Mouse (Mus musculus): Measurements from ENCODE around the gene Spata13.

Gene Spata13

DNA sequence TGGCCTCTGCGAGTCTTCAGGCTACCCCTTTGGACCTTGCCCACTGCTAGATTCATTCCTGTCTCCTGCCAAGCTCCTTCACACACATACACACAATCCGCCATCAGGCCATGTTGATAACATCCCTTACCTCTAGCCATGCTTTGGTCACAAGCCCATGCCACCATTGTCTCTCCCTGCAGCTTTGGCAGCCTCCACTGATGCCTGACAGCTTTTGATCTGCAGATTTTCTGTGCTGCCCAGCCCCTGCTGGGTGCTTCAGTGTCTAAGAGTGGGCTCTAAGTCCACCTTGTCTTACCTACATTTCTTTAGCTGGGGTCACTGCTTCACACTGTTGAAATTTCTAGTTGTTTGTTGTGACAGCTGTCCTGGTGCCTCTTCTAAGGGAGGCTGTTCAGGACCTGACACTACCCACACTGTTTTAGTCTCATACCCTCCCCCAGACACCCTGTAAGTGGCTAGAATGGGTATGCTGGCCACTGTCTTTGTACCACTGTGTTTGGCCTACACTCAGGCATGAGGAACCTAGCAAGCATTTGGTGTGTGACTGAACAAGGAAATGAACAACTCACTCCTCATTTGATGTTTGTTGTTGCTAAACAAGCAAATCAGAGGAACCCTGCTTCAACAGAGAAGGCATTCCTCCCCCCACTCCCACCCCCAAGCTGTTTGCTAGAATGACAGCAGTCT, 43.0 kb downstream of the Spata13 start:
- no peak for DNase-seq (ENCODE audit: low read depth, low spot score)

DNA sequence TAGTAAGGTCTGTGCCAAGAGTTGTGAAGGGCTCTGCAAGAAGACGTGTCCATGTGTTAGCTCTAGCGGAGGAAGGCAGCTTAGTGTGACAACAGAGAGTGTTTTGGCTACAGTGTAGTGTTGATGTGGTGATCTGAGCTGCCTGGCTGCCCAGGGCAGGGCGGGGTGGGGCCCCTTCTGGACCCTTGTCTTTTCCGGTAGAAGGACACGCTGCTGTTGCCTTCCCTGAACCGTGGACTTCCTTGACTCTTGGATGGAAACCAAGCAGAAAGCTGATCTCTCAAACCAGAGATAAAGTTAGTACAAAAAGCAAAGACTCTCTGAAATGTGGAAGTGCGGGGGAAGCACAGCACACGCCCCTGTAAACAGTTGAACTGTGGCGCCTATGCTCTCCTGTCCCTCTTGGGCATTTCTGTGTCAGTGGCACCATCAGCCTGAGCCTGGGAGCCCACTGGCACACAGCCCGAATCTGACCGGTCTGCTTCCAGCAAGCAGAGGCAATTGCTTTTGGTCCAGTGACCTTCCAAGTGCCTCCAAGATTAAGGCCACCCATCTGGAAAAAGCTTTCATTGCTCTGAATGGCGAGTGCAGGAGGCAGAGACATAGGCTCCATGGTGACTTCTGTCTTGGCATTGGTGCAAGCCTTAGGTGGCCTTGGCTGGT, 48.7 kb downstream of the Spata13 start:
- peak; percentile 53 for DNase-seq (ENCODE audit: low read depth, low spot score)

GRCm38 (mm10) chr14:60683989-60684388, 50.2 kb downstream of the Spata13 start:
- no peak for DNase-seq (ENCODE audit: low read depth, low spot score)

GRCm38 (mm10) chr14:60686733-60687132, 52.9 kb downstream of the Spata13 start:
- no peak for DNase-seq (ENCODE audit: low read depth, low spot score)

GRCm38 (mm10) chr14:60687241-60687640, 53.4 kb downstream of the Spata13 start:
- DNase-seq (ENCODE audit: low read depth, low spot score) = no peak

GRCm38 (mm10) chr14:60688509-60689205, 54.9 kb downstream of the Spata13 start:
- DNase-seq (ENCODE audit: low read depth, low spot score) = no peak

GRCm38 (mm10) chr14:60689768-60690167, 56.0 kb downstream of the Spata13 start:
- no peak for DNase-seq (ENCODE audit: low read depth, low spot score)

DNA sequence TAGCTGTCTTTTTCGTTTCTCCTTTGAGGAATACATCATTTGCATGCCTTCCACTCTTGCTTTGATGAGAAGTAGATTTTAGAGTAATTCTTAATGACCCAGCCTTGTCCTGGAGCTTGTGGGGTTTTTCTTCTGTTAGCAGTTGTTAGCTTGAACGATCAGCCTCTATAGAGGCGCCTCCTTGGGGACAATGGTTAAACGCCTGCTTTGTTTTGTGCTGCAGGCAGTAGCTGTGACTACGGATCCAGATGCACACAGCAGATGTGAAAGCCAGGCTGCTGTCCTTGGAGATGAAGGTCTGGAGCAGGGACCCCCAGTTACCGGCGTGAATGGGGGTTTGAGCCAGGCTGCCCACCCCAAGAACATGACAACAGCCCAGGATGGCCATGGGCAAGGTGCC, 56.8 kb downstream of the Spata13 start:
- no peak for DNase-seq (ENCODE audit: low read depth, low spot score)

DNA sequence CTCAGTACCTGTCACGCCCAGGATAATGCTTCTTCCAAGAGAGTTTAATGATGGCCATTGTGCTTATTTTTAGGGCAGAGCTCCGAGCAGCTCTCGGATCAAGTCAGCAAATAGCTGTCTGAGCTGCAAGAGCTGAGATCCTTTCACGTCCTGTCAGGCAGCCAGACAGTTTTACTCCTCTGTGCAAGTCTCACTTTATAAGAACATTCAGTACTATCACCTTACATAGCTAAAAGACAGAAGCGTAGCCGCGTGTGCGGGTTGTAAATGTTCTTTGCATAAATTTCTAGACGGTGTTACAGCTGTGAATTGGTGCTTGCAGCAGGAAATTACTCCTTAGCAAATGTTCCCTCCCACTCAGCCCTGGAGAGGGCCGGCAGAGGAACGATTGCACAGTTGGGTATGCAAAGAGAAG, 59.3 kb downstream of the Spata13 start:
- DNase-seq (ENCODE audit: low read depth, low spot score) = no peak

GRCm38 (mm10) chr14:60693666-60694065, 59.9 kb downstream of the Spata13 start:
- DNase-seq (ENCODE audit: low read depth, low spot score) = no peak

- DNase-seq (ENCODE audit: low read depth, low spot score) = no peak
These were observed 60.6 kb downstream of the Spata13 start for GRCm38 (mm10) chr14:60694215-60694997.

DNA sequence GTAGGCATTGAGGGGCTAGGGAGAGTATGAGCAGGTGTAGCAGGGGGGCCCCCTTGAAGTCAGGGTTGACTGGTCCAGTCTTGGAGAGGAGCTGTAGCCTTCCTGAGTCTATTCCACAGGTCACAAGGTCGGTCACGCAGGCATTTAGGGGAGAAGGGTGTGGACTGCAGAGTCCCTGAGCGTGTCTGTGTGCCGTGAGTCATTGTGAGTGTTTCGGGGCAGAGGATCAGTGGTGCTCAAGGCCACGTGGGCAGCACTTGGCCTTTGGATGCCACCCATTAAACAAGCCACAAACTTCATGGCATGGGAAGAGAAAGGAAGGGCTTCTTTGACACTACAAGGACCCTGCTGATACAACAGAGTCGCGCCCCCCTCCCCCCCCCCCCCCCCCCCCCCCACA, 63.5 kb downstream of the Spata13 start:
- DNase-seq (ENCODE audit: low read depth, low spot score) = no peak

- DNase-seq (ENCODE audit: low read depth, low spot score) = no peak
These were observed 65.2 kb downstream of the Spata13 start for GRCm38 (mm10) chr14:60698980-60699379.

- no peak for DNase-seq (ENCODE audit: low read depth, low spot score)
These were observed 68.8 kb downstream of the Spata13 start for GRCm38 (mm10) chr14:60702377-60703140.

DNA sequence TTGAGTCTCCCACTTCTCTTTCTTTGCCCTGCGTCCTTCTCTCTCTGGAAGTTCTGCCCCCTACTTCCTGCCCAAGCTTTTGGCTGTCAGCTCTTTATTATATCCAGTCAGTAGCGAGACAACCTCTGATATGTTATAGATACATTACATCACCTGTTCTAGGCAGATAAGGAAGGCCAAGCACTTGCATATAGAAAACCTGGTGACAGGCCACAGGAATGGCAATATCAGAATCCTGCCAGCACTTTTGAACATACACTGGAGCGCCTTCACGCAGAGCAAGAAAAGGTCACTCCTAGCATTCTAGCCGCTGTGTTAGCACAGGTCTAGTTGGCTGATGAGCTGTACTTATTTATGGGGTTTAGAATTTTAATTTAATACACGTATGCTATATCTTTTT, 70.7 kb downstream of the Spata13 start:
- no peak for DNase-seq (ENCODE audit: low read depth, low spot score)

- DNase-seq (ENCODE audit: low read depth, low spot score) = peak; percentile 71
These were observed 71.2 kb downstream of the Spata13 start for GRCm38 (mm10) chr14:60704961-60705360.

GRCm38 (mm10) chr14:60709192-60709591, 75.4 kb downstream of the Spata13 start:
- no peak for DNase-seq (ENCODE audit: low read depth, low spot score)

DNA sequence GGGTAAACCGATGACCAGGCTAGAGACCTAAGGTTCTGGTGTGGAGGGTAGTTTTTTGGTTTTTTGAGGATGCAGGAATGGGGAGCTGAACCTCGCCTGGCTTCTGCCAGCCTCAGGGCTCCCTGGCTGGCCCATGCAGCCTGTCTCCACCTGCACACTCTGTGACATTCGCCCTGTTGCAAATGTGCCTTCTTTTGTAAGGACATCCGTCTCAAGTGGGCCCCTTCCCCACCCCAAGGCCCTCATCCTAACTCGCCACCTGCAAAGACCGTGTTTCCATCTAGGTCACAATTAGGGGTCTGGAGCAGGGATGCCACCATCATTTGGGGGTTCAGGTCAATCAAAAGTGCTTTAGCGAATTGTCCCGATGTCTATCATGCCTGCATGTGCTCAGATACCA, 75.9 kb downstream of the Spata13 start:
- DNase-seq (ENCODE audit: low read depth, low spot score) = no peak

GRCm38 (mm10) chr14:60711161-60711560, 77.4 kb downstream of the Spata13 start:
- DNase-seq (ENCODE audit: low read depth, low spot score) = no peak

DNA sequence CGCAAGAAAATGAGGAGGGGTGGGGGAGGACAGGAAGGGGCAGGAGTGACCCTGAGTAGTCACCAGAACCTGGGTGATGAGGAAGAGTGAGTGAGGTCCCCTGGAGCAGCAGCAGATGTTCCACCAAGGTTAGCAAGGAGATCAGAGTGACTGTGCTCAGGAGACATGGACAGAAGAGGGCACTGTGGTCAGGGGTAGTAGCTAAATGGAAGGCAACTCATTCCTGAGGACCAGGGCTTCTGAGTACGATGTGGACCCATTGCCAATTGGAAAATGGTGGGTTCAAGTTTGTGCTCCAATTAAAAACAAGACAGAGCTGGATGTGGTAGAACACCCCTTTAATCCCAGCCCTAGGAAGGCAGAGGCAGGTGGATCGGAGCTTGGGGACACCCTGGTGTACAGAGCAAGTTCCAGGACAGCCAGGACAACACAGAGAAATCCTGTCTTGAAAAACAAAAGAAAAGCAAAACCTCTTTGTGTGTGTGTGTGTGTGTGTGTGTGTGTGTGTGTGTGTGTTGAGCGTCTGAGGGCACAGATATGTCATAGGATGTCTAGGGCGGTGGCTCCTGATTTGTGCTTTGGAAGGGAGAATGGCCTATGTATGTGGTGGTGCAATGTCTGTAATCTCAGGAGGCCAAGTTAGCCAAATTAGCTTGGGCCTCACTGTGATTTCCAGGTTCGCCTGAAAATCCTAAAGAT, 77.9 kb downstream of the Spata13 start:
- no peak for DNase-seq (ENCODE audit: low read depth, low spot score)

Measured in skeletal muscle tissue, adult 2 months (tissue).